Mouse (Mus musculus) lung, postnatal 0 days (tissue): Measurements from ENCODE around the gene Col6a6. TPM values are rescaled to one million over a fixed set of nuclear protein-coding genes. Genes with fewer than 3 reads are reported as not detected.
A peak's percentile ranks its signal among the peaks of the same experiment; 100 is the strongest.

Experiments
- ATAC-seq: fragments of 200-750 bp; cut with Nextera tagmentation; 2 replicates; pipeline ENCODE4 v1.8.0; 2017; ENCODE audit warnings: moderate library complexity
- DNase-seq: peaks from one replicate; pipeline ENCODE4 v3.0.0-alpha.2; 2016; ENCODE audit warnings: low spot score
- H3K27ac ChIP-seq: fragments of 300-500 bp; sonication (generic); 2 replicates; pipeline ENCODE4 v1.5.1; 2014; ENCODE audit warnings: antibody characterized with exemption, mild to moderate bottlenecking, low read length, mixed read lengths
- H3K27me3 ChIP-seq: fragments of 300-500 bp; sonication (generic); replicated peaks from 2 replicates; pipeline ENCODE4 v1.6.1; 2014; ENCODE audit warnings: low read length, mixed read lengths; ENCODE audit not compliant: insufficient read depth
- H3K36me3 ChIP-seq: fragments of 300-500 bp; sonication (generic); 2 replicates; pipeline ENCODE4 v1.6.1; 2014; ENCODE audit warnings: low read length, mixed read lengths; ENCODE audit not compliant: insufficient read depth
- H3K4me1 ChIP-seq: fragments of 300-500 bp; sonication (generic); 2 replicates; pipeline ENCODE4 v1.6.1; 2014; ENCODE audit warnings: antibody characterized with exemption, low read depth, low read length, mixed read lengths; ENCODE audit not compliant: insufficient read depth
- H3K4me2 ChIP-seq: fragments of 300-500 bp; sonication (generic); replicated peaks from 2 replicates; pipeline ENCODE4 v1.6.1; 2014; ENCODE audit warnings: low read depth, mild to moderate bottlenecking, low read length, moderate library complexity, mixed read lengths
- H3K4me3 ChIP-seq: fragments of 300-500 bp; sonication (generic); 2 replicates; pipeline ENCODE4 v1.5.1; 2014; ENCODE audit warnings: low read depth, low read length
- H3K9ac ChIP-seq: fragments of 300-500 bp; sonication (generic); replicated peaks from 2 replicates; pipeline ENCODE4 v1.6.1; 2014; ENCODE audit warnings: low read depth, mild to moderate bottlenecking
- H3K9me3 ChIP-seq: fragments of 300-500 bp; sonication (generic); 2 replicates; pipeline ENCODE4 v1.6.1; 2016; ENCODE audit warnings: low read length, mixed read lengths
- CTCF ChIP-seq: IDR thresholded peaks from 2 replicates; pipeline ENCODE4 v1.5.1; 2016; ENCODE audit warnings: antibody characterized with exemption, mild to moderate bottlenecking
- EP300 ChIP-seq: IDR thresholded peaks from 2 replicates; pipeline ENCODE4 v1.6.1; 2016; ENCODE audit warnings: antibody characterized with exemption, mild to moderate bottlenecking, control low read depth
- WGBS: fragments of 180-500 bp; shearing (Covaris S2); extraction: QIAGEN DNeasy Blood & Tissue Kit; methylation state at CpG from one replicate; pipeline ENCODE4 v1.1.7; 2014; 5-methylcytosine and 5-hydroxymethylcytosine counted together
- polyA plus RNA-seq: library from polyadenylated mRNA; unstranded; fragments of >200 nt; fragmentation: Nextera tagmentation; extraction: Ambion mirVana; gene quantifications from 2 replicates; pipeline ENCODE4 v1.2.1, GENCODE M21; 2015

The Col6a6 gene
- polyA plus RNA-seq, 1 experiment from 2014 or later = 0.07 TPM

GRCm38 (mm10) chr9:105811458-105811857 lies 16.5 kb downstream of the Col6a6 start:
- ATAC-seq = no peak
- Histone ChIP-seq H3K9me3 (no peaks in the 10 kb centered on the region), H3K4me3 (no peak overlapping the region), H3K27ac (no peak overlapping the region), H3K36me3 (no peaks in the 10 kb centered on the region), H3K4me2 (no peak overlapping the region), H3K27me3 (no peaks in the 10 kb centered on the region), H3K4me1 (no peaks in the 10 kb centered on the region), H3K9ac (no peak overlapping the region)
- 69% methylated on average over 7 of the region's 7 CpGs for WGBS
- TF ChIP-seq CTCF (no peak), EP300 (no peak)
- no peak for DNase-seq

GRCm38 (mm10) chr9:105808920-105809505 lies 18.9 kb downstream of the Col6a6 start:
- Histone ChIP-seq H3K27ac (no peak overlapping the region), H3K27me3 (no peaks in the 10 kb centered on the region), H3K4me1 (no peaks in the 10 kb centered on the region), H3K36me3 (no peaks in the 10 kb centered on the region), H3K4me3 (no peak overlapping the region), H3K4me2 (no peak overlapping the region), H3K9ac (no peak overlapping the region), H3K9me3 (no peaks in the 10 kb centered on the region)
- TF ChIP-seq EP300 (no peak), CTCF (no peak)
- 60% methylated on average over 17 of the region's 17 CpGs for WGBS
- no peak for DNase-seq
- no peak for ATAC-seq

DNA sequence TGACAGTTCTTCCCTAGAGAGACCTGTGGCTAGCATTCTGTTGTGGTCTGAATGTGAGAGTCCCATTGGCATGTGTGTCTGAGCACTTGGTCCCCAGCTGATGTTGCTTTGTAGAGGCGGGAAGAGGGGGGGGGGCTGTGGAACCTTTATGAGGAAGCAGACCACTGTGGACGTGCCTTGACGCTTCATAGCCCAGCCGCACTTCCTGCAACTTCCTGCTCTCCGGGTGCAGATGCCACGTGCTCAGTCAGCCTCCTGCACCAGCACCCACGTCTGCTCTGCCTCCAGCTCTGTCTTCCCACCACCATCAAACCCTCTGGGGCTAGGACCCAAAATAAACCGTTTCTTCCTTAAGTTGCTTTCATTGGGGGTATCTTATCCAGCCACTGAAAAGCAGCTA lies 24.5 kb downstream of the Col6a6 start:
- Histone ChIP-seq H3K9me3 (no peaks in the 10 kb centered on the region), H3K27ac (no peak overlapping the region), H3K9ac (no peak overlapping the region), H3K4me2 (no peak overlapping the region), H3K27me3 (no peaks in the 10 kb centered on the region), H3K4me1 (no peaks in the 10 kb centered on the region), H3K4me3 (no peak overlapping the region), H3K36me3 (no peaks in the 10 kb centered on the region)
- TF ChIP-seq CTCF = no peak
- TF ChIP-seq EP300 = no peak
- DNase-seq = no peak
- no peak for ATAC-seq
- WGBS = 64% methylated on average over 8 of the region's 8 CpGs

DNA sequence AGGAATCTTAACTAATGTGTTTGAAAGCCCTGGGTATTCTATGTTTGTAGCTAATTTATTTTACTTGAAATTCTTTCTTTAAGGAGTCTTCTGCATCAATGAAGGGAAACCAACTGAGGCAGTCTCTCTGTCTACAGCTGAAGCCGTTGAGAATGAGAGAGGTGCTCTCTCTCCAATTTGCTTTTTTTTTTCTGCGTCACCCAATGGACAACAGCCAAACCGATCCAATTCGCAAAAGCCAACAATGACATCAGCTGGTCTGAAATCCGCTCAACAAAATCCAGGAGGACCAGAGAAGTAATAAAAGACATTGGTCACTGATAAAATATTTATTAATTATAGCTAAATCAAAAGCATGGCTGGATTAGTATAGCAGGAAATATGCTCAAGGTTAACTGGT lies 26.5 kb downstream of the Col6a6 start:
- Histone ChIP-seq H3K9me3 (no peaks in the 10 kb centered on the region), H3K36me3 (no peaks in the 10 kb centered on the region), H3K27ac (no peak overlapping the region), H3K4me1 (no peaks in the 10 kb centered on the region), H3K4me2 (no peak overlapping the region), H3K27me3 (no peaks in the 10 kb centered on the region), H3K9ac (no peak overlapping the region), H3K4me3 (no peak overlapping the region)
- DNase-seq = no peak
- ATAC-seq = no peak
- WGBS = 84% methylated on average over 5 of the region's 5 CpGs
- TF ChIP-seq EP300 (no peak), CTCF (no peak)

- WGBS = 86% methylated on average over 5 of the region's 5 CpGs
- Histone ChIP-seq H3K9ac (no peak overlapping the region), H3K27me3 (no peaks in the 10 kb centered on the region), H3K9me3 (no peaks in the 10 kb centered on the region), H3K4me1 (peaks cover 3% of the 10 kb centered on the region; the same call in 1 of the 2 replicates), H3K4me2 (no peak overlapping the region), H3K27ac (no peak overlapping the region), H3K36me3 (no peaks in the 10 kb centered on the region), H3K4me3 (no peak overlapping the region)
- TF ChIP-seq CTCF = no peak
- DNase-seq = no peak
- ATAC-seq = no peak
Measured at GRCm38 (mm10) chr9:105800286-105800685, 27.7 kb downstream of the Col6a6 start.

DNA sequence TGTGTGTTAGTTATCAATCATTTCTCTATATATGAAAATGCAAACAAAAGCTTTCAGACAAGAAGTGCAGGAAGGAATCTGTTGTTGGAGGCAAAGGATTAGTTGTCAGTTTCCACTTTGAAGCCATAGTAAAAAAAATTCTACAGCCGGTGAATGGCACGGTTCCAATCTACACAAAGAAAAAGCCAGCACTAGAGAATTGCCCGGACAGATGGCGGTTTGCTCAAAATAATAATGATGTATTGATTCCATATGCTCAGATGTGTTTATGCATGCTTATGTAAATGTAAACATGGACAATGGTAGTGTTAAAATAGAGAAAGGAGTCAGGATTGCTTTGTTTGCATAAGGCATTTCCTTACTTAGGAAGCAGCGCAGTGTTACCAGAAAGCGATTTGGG lies 31.8 kb downstream of the Col6a6 start:
- Histone ChIP-seq H3K27me3 (no peaks in the 10 kb centered on the region), H3K36me3 (no peaks in the 10 kb centered on the region), H3K4me2 (peak overlapping the region; percentile 5; the same call in 1 of the 2 replicates), H3K4me3 (no peak overlapping the region), H3K4me1 (peaks cover 12% of the 10 kb centered on the region), H3K27ac (no peak overlapping the region), H3K9me3 (no peaks in the 10 kb centered on the region), H3K9ac (no peak overlapping the region)
- ATAC-seq (no peak), DNase-seq (no peak)
- TF ChIP-seq EP300 (no peak), CTCF (no peak)
- 12% methylated on average over 6 of the region's 6 CpGs for WGBS

- 9% methylated on average over 4 of the region's 4 CpGs for WGBS
- Histone ChIP-seq H3K4me3 (no peak overlapping the region), H3K9me3 (no peaks in the 10 kb centered on the region), H3K9ac (no peak overlapping the region), H3K27me3 (no peaks in the 10 kb centered on the region), H3K27ac (no peak overlapping the region), H3K4me2 (no peak overlapping the region), H3K4me1 (peaks cover 12% of the 10 kb centered on the region), H3K36me3 (no peaks in the 10 kb centered on the region)
- DNase-seq = peak; percentile 17
- TF ChIP-seq EP300 (no peak), CTCF (no peak)
- ATAC-seq = peak; percentile 25; the same call in 1 of the 2 replicates
Measured at GRCm38 (mm10) chr9:105794965-105795364, 33.0 kb downstream of the Col6a6 start.
